Mouse (Mus musculus): Measurements from ENCODE around the gene Fbxl18.

- no peak for TF ChIP-seq CTCF (conservative IDR thresholded peaks at IDR 0.05; ENCODE audit: low read length)
- TF ChIP-seq POU5F1 (IDR thresholded peaks at IDR 0.05; ENCODE audit: borderline replicate concordance, low read length), result no peak
- no peak for TF ChIP-seq NANOG (IDR thresholded peaks at IDR 0.05; ENCODE audit: borderline replicate concordance, low read length)
Measured at GRCm38 (mm10) chr5:142909576-142910278, 14.5 kb upstream of the Fbxl18 start.
